Mouse (Mus musculus): ENCODE measurements at regions not wholly inside any gene's neighbourhood (a gene's known extent, or its start where the extent isn't known, plus 50 kb on each side); places are given as distances from the start of the nearest gene placed in this dataset.
A peak's percentile ranks its signal among the peaks of the same experiment; 100 is the strongest.

GRCm38 (mm10) chr7:63811816-63812215 is 104.8 kb upstream of the E030018B13Rik start:
- H3K9me3 ChIP-seq (ENCODE audit: control insufficient read depth, low read length), result no peaks in the 10 kb centered on the region
- 85% methylated on average over 4 of the region's 4 CpGs for WGBS

GRCm38 (mm10) chr7:63815531-63815930 is 101.1 kb upstream of the E030018B13Rik start:
- Histone ChIP-seq H3K4me2 (replicated peaks; ENCODE audit: low read depth, low read length) (no peak overlapping the region), H3K9ac (ENCODE audit: low read depth, low read length) (no peak overlapping the region), H3K27me3 (ENCODE audit: control insufficient read depth, insufficient read depth, low read length) (no peaks in the 10 kb centered on the region), H3K36me3 (ENCODE audit: control insufficient read depth, insufficient read depth, low read length) (no peaks in the 10 kb centered on the region), H3K9me3 (ENCODE audit: control insufficient read depth, low read length) (no peaks in the 10 kb centered on the region), H3K4me3 (ENCODE audit: low read depth, low read length) (no peak overlapping the region), H3K27ac (ENCODE audit: low read depth, low read length) (no peak overlapping the region), H3K4me1 (replicated peaks; ENCODE audit: control insufficient read depth, insufficient read depth, low read length) (no peaks in the 10 kb centered on the region)
- ATAC-seq (ENCODE audit: low FRiP score) (no peak), DNase-seq (ENCODE audit: low spot score) (no peak)
- WGBS, result 91% methylated on average over 9 of the region's 9 CpGs

More at GRCm38 (mm10) chr7:63811816-63812215, 104.8 kb upstream of the E030018B13Rik start:
- DNase-seq (ENCODE audit: low spot score) (no peak), ATAC-seq (ENCODE audit: low FRiP score) (no peak)
- no peak overlapping the region for H3K27ac ChIP-seq (ENCODE audit: low read depth, low read length)
- H3K9ac ChIP-seq (ENCODE audit: low read depth, low read length), result no peak overlapping the region
- no peak overlapping the region for H3K4me3 ChIP-seq (ENCODE audit: low read depth, low read length)
- no peaks in the 10 kb centered on the region for H3K27me3 ChIP-seq (ENCODE audit: control insufficient read depth, insufficient read depth, low read length)
- no peaks in the 10 kb centered on the region for H3K36me3 ChIP-seq (ENCODE audit: control insufficient read depth, insufficient read depth, low read length)
- no peak overlapping the region for H3K4me2 ChIP-seq (replicated peaks; ENCODE audit: low read depth, low read length)
- H3K4me1 ChIP-seq (replicated peaks; ENCODE audit: control insufficient read depth, insufficient read depth, low read length), result no peaks in the 10 kb centered on the region

DNA sequence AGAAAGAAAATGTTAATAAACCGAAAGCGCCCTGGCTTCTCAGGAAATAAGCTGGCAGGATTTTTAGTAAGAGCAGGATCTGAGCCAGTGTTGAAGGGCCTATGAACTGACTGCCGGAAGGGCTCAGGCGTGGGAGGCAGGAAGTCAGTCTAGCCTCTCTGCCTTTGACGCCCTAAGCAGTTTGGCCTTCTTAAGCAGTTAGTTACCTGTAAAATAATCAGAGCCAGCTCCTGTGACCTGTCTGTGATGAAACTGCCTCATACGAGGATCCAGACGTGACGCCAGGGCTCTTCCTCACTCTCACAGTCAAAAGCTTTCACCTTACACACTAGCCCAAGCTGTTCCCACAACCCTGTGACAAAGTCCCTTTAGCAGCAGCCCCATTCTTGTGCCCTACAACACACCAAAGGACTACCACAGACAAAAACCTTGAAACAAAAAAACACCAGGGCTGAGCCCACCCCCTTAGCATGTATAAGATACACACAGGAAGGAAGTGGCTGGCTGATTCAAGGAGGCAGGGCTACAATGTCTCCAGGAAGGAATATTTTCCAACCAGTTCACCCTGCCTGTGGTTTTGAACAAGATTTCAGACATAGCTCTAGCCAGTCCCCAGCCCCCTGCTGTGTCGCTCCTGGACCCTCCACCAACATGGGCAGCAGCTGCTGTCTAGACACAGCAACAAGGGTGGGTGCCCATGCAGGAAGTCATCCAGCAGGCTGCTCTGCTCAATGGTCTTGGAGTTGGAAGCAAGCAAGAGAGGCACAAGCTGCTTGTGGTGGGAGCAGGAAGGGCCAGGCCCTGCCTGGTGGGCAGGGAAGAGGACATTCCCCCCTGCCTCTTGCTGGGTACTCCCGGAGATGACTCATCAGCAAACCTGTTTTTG is 100.4 kb upstream of the E030018B13Rik start:
- WGBS, result 80% methylated on average over 10 of the region's 10 CpGs
- H3K4me2 ChIP-seq (replicated peaks; ENCODE audit: low read depth, low read length), result no peak overlapping the region
- no peaks in the 10 kb centered on the region for H3K9me3 ChIP-seq (ENCODE audit: control insufficient read depth, low read length)
- H3K4me3 ChIP-seq (ENCODE audit: low read depth, low read length), result no peak overlapping the region
- no peak overlapping the region for H3K27ac ChIP-seq (ENCODE audit: low read depth, low read length)
- 0 out of 2 replicates have a peak, but pooled peaks have one; percentile 40 for ATAC-seq (ENCODE audit: low FRiP score)
- H3K36me3 ChIP-seq (ENCODE audit: control insufficient read depth, insufficient read depth, low read length), result no peaks in the 10 kb centered on the region
- H3K4me1 ChIP-seq (replicated peaks; ENCODE audit: control insufficient read depth, insufficient read depth, low read length), result no peaks in the 10 kb centered on the region
- DNase-seq (ENCODE audit: low spot score), result no peak
- no peak overlapping the region for H3K9ac ChIP-seq (ENCODE audit: low read depth, low read length)
- no peaks in the 10 kb centered on the region for H3K27me3 ChIP-seq (ENCODE audit: control insufficient read depth, insufficient read depth, low read length)

DNA sequence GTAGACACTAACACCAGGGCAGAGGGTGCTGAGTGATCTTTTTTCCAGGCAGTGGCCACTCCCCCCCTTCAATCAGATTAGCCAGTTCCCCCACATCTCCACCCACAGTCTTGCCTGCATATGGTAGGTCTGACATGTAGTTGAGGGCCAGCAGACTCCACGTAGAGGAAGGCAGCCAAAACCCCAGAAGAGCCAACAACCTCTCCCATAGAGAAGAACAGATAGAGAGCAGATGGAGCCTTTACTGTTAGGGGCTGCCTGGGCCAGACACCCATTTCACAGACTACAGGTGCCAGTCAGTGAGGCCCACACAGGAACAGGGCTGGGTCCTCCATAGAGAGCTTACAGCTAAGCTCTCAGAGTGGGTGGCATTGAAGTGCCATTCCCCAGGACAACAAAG is 99.2 kb upstream of the E030018B13Rik start:
- no peak overlapping the region for H3K4me3 ChIP-seq (ENCODE audit: low read depth, low read length)
- 53% methylated on average over 1 of the region's 1 CpGs for WGBS

GRCm38 (mm10) chr7:63818105-63818504 is 98.6 kb upstream of the E030018B13Rik start:
- Histone ChIP-seq H3K27me3 (ENCODE audit: control insufficient read depth, insufficient read depth, low read length) (no peaks in the 10 kb centered on the region), H3K4me1 (replicated peaks; ENCODE audit: control insufficient read depth, insufficient read depth, low read length) (no peaks in the 10 kb centered on the region), H3K27ac (ENCODE audit: low read depth, low read length) (no peak overlapping the region), H3K4me3 (ENCODE audit: low read depth, low read length) (no peak overlapping the region), H3K4me2 (replicated peaks; ENCODE audit: low read depth, low read length) (no peak overlapping the region), H3K36me3 (ENCODE audit: control insufficient read depth, insufficient read depth, low read length) (no peaks in the 10 kb centered on the region), H3K9ac (ENCODE audit: low read depth, low read length) (no peak overlapping the region), H3K9me3 (ENCODE audit: control insufficient read depth, low read length) (no peaks in the 10 kb centered on the region)
- ATAC-seq (ENCODE audit: low FRiP score) (no peak), DNase-seq (ENCODE audit: low spot score) (no peak)
- WGBS, result 86% methylated on average over 3 of the region's 3 CpGs

More for the DNA sequence above, 99.2 kb upstream of the E030018B13Rik start:
- ATAC-seq (ENCODE audit: low FRiP score) (no peak), DNase-seq (ENCODE audit: low spot score) (no peak)
- Histone ChIP-seq H3K27me3 (ENCODE audit: control insufficient read depth, insufficient read depth, low read length) (no peaks in the 10 kb centered on the region), H3K36me3 (ENCODE audit: control insufficient read depth, insufficient read depth, low read length) (no peaks in the 10 kb centered on the region), H3K9me3 (ENCODE audit: control insufficient read depth, low read length) (no peaks in the 10 kb centered on the region), H3K4me1 (replicated peaks; ENCODE audit: control insufficient read depth, insufficient read depth, low read length) (no peaks in the 10 kb centered on the region), H3K4me2 (replicated peaks; ENCODE audit: low read depth, low read length) (no peak overlapping the region), H3K27ac (ENCODE audit: low read depth, low read length) (no peak overlapping the region), H3K9ac (ENCODE audit: low read depth, low read length) (no peak overlapping the region)

- no peak overlapping the region for H3K4me3 ChIP-seq (ENCODE audit: low read depth, low read length)
- H3K4me2 ChIP-seq (replicated peaks; ENCODE audit: low read depth, low read length), result no peak overlapping the region
- no peak overlapping the region for H3K9ac ChIP-seq (ENCODE audit: low read depth, low read length)
- no peaks in the 10 kb centered on the region for H3K27me3 ChIP-seq (ENCODE audit: control insufficient read depth, insufficient read depth, low read length)
- no peaks in the 10 kb centered on the region for H3K36me3 ChIP-seq (ENCODE audit: control insufficient read depth, insufficient read depth, low read length)
- no peaks in the 10 kb centered on the region for H3K9me3 ChIP-seq (ENCODE audit: control insufficient read depth, low read length)
- WGBS, result 79% methylated on average over 1 of the region's 1 CpGs
- H3K4me1 ChIP-seq (replicated peaks; ENCODE audit: control insufficient read depth, insufficient read depth, low read length), result no peaks in the 10 kb centered on the region
- no peak overlapping the region for H3K27ac ChIP-seq (ENCODE audit: low read depth, low read length)
- ATAC-seq (ENCODE audit: low FRiP score) (no peak), DNase-seq (ENCODE audit: low spot score) (no peak)
These were observed 96.4 kb upstream of the E030018B13Rik start for GRCm38 (mm10) chr7:63820286-63820685.

GRCm38 (mm10) chr7:63822001-63822400 is 94.7 kb upstream of the E030018B13Rik start:
- H3K9me3 ChIP-seq (ENCODE audit: control insufficient read depth, low read length), result no peaks in the 10 kb centered on the region
- DNase-seq (ENCODE audit: low spot score), result no peak
- WGBS, result 89% methylated on average over 2 of the region's 2 CpGs
- H3K4me2 ChIP-seq (replicated peaks; ENCODE audit: low read depth, low read length), result no peak overlapping the region
- H3K27me3 ChIP-seq (ENCODE audit: control insufficient read depth, insufficient read depth, low read length), result no peaks in the 10 kb centered on the region
- ATAC-seq (ENCODE audit: low FRiP score), result no peak
- no peak overlapping the region for H3K27ac ChIP-seq (ENCODE audit: low read depth, low read length)
- no peak overlapping the region for H3K9ac ChIP-seq (ENCODE audit: low read depth, low read length)
- H3K36me3 ChIP-seq (ENCODE audit: control insufficient read depth, insufficient read depth, low read length), result no peaks in the 10 kb centered on the region
- H3K4me1 ChIP-seq (replicated peaks; ENCODE audit: control insufficient read depth, insufficient read depth, low read length), result no peaks in the 10 kb centered on the region
- H3K4me3 ChIP-seq (ENCODE audit: low read depth, low read length), result no peak overlapping the region

GRCm38 (mm10) chr7:63824009-63824408 is 92.6 kb upstream of the E030018B13Rik start:
- 68% methylated on average over 7 of the region's 7 CpGs for WGBS

DNA sequence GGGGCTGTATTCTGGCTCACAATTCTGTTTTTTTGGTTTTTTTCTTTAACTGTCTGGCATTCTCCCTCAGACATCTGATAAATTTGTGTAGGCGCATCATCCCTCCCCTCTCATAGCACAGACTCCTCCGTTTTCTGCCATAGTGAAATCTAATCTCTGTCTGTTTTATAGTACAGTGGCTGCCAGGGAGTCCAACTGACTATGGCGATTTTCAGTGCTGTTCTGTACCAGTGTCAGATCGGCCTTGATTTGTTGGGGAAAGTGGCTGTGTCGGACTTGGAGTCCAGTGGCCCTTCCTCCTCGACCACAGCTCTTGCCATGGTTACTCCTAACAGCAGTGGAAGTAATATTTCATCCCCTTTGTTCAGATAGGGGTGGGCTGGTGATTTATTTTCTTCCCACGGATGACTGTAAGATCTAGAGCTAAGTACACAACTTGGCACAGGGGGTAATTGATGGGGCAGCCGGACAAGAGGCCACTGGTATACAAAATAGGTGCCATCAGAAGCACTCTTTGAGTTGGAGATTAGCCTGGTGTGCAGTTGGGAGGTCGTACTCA is 87.2 kb upstream of the E030018B13Rik start:
- Histone ChIP-seq H3K4me3 (ENCODE audit: low read depth, low read length) (no peak overlapping the region), H3K4me1 (replicated peaks; ENCODE audit: control insufficient read depth, insufficient read depth, low read length) (no peaks in the 10 kb centered on the region), H3K27me3 (ENCODE audit: control insufficient read depth, insufficient read depth, low read length) (no peaks in the 10 kb centered on the region), H3K27ac (ENCODE audit: low read depth, low read length) (no peak overlapping the region), H3K36me3 (ENCODE audit: control insufficient read depth, insufficient read depth, low read length) (no peaks in the 10 kb centered on the region), H3K4me2 (replicated peaks; ENCODE audit: low read depth, low read length) (no peak overlapping the region), H3K9ac (ENCODE audit: low read depth, low read length) (no peak overlapping the region), H3K9me3 (ENCODE audit: control insufficient read depth, low read length) (no peaks in the 10 kb centered on the region)
- DNase-seq (ENCODE audit: low spot score), result no peak
- no peak for ATAC-seq (ENCODE audit: low FRiP score)
- WGBS, result 82% methylated on average over 9 of the region's 9 CpGs

More at GRCm38 (mm10) chr7:63824009-63824408, 92.6 kb upstream of the E030018B13Rik start:
- ATAC-seq (ENCODE audit: low FRiP score), result no peak
- no peaks in the 10 kb centered on the region for H3K4me1 ChIP-seq (replicated peaks; ENCODE audit: control insufficient read depth, insufficient read depth, low read length)
- no peaks in the 10 kb centered on the region for H3K36me3 ChIP-seq (ENCODE audit: control insufficient read depth, insufficient read depth, low read length)
- no peaks in the 10 kb centered on the region for H3K9me3 ChIP-seq (ENCODE audit: control insufficient read depth, low read length)
- H3K27me3 ChIP-seq (ENCODE audit: control insufficient read depth, insufficient read depth, low read length), result no peaks in the 10 kb centered on the region
- no peak overlapping the region for H3K4me3 ChIP-seq (ENCODE audit: low read depth, low read length)
- H3K27ac ChIP-seq (ENCODE audit: low read depth, low read length), result no peak overlapping the region
- no peak overlapping the region for H3K9ac ChIP-seq (ENCODE audit: low read depth, low read length)
- DNase-seq (ENCODE audit: low spot score), result no peak
- H3K4me2 ChIP-seq (replicated peaks; ENCODE audit: low read depth, low read length), result no peak overlapping the region
